Mouse (Mus musculus): Measurements from ENCODE around the gene Rab11fip4.

Gene Rab11fip4

DNA sequence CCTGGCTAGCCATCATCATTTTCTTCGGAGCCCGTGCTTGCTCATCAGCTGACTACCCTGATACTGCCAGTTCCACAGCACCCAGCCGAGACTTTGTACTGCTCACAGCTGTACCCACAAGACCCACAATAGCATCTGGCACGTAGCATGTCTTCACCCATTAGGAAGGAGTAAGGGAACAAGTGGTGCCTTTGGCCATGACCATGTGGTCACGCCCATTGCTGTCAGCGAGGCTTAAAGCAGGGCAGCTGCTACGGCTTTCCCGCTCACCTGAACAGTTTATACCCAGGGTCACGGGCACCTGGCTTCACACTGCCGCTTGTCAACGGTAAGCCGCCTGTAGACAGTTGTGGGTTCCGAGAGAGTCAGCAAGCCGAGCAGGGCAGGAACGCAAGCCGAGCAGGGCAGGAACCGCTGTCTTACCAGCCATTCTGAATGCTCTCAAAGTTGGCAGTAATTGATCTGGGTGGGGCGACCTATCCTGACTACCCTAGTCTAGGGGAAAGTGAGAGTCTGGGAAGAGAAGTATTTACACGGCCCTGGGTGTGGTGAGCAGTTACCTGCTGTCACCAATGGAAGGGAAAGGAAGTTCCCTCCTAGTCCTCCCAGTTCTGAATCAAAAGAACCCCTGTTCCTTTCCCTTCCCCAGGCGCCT is 62.0 kb downstream of the Rab11fip4 start:
- no peak for DNase-seq (ENCODE audit: low read depth, low spot score)

DNA sequence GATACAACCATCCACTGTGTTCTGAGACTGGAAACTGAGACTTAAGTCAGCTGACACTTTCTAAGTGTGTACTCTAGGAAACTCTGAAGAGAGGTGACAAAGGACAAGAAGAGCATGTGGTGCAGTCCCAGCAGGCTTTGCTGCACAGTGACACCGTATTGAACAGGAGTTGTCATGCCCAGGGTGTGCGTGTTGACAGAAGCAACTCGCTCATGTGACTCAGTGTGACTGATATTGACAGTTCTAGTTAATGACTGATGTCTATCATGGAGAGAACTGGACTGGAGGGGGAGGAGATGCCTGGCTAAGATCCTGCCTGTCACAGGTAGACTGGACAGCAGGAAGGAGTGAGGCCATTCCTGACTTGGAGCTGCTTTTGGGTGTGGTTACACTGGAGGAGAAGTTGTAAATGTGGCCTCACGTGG is 63.4 kb downstream of the Rab11fip4 start:
- no peak for DNase-seq (ENCODE audit: low read depth, low spot score)

DNA sequence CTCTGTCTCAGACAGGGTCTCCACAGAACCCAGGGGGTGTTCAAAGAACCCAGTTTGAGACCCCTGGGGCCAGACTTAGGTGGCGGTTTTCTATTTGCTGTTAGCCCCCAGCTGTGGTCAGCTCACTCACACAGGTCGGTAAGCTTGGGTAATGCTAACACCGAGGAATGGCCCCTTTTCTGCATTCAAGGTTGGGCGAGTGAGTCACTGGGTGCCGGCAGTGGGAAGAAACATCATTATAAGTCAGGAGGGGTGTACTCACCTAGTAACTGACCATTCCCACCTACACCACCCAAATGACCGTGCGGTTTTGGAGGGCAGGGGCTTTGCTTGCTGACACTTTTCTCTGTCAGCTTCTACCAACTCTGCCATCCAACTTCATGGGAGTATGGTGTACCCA is 64.6 kb downstream of the Rab11fip4 start:
- DNase-seq (ENCODE audit: low read depth, low spot score) = no peak

DNA sequence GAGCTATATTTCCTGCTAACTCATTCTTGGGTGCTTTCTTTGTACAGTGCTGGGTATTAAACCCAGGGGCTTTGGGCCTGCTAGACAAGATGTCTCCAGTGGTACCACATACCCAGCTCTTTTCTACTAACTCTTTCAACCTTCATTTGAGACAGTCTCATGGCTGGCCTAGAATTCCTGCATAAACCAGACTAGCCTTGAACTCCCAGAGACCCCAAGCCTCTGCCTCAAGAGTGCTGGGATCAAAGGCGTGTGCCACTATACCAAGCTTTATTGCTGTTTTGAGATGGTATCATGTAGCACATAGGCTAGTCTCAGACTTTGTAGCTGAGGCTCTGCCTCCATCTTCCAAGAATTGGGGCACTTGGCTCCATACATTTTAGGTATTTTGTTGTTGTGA is 65.5 kb downstream of the Rab11fip4 start:
- DNase-seq (ENCODE audit: low read depth, low spot score) = no peak

DNA sequence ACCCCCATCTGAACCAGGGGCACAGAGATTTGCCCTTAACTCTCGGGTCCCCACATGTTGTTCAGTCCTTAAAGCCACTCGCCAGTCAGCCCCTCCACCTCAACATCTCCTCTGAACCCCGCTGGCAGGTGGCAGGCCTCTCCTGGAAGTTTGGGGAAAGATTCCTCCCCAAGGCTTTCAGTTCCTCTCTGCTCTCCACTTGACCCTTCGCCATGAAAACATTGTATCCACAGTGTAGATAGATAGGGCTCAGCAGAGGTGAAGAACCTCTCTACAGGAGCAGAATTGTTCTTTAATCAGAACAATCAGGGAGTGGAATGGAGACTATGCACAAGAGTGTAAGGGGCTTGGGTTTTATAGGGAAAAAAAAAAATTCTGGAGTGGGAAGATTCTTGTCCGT is 66.0 kb downstream of the Rab11fip4 start:
- no peak for DNase-seq (ENCODE audit: low read depth, low spot score)

DNA sequence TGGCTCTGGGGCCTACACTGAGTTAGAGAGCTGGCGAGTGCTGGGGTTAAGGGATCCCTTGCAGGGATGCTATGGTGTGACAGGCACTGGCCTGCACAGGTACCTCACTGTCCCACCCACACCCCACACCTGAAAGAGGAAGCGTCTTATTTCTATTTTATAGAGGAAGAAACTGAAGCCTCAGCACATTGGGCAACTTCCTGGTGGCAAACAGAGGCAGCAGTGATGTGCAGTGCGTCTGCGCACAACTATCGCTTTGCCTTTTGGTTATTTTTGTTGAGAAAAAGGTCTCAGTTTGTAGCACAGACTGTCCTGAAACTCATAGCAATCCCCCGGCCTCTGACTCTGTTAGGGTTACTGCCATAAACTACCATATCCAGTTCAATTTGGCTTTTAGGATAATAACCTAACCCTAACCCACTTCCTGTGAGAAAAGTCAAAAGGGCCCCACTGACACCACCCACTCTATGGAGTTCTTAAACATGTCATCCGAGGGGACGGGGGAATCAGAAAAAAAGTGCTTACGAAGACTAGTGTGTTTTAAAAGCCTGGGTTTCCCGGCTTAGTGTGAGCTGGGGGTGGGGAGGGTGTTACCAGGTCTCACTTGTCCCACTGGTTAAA is 67.3 kb downstream of the Rab11fip4 start:
- no peak for DNase-seq (ENCODE audit: low read depth, low spot score)

DNA sequence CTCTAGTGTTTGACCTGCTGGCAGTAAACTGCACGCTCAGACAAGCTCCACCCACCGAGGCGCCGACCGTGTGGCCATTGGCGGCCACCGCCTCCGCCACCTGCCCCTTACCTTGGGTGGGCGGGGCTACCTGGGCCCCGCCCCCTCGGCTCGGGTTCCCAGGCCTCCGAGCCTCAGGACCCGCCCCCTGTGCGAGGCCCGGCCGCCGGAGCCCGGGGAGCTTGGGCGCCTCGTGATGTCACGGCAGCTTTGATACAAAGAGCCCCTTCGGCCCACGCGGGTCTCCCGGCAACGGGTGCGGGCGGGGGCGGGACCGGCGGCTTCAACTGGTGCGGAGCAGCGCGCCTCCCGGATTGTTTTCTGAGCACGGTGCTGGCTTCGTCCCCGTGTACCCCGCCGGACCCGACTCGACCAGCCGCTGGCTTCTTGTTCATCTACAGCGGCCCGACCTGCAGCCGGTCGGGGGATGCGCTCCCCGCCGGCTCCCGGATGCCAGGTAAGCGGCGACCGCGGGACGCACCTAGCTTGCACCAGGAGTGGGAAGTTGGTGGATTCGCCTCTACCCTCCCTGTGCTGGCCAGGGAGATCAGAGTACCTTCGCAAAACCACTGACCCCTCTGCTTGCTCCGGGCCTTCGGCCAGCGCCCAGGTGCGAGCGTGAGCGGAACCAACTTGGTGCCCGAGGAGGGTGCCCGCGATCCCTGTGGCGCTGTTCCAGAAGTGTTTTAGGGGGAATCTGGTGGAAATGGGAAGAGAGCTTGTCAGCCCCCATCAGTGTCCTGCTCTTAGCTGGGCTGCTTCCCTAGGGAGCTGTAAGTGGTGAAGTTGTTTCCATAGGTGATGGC is 69.6 kb downstream of the Rab11fip4 start:
- DNase-seq (ENCODE audit: low read depth, low spot score) = peak; percentile 74

DNA sequence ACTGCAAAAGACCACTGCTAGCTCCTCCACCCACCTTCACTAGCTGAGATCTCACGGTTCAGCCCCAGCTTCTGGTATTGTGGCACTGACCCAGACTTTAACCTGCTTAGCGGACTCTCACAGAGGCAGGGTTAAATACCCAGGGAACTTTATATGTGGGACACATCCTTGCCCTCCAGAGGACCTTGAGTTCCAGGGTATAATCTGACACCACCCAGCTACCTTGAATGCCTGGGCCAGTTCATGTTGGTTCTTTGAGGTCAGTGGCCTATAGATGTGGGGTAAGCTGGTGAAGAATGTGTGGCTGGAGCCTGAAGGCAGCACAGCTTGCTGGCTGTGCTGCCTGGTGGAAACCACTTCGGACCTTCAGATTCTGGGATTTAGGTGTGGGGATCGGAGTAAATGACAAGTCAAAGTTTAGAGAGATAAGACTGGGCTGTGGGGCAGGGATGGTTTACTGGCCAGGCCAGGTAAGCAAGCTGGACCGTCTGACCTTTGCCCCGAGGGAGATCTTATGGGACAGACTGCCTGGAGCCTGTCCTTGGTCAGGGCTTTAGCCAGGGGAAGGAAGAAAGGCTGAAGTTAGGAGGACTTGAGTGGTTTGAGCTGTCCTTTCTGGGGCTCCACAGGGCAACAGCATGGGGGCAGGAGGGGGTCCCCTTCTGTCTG is 71.0 kb downstream of the Rab11fip4 start:
- no peak for DNase-seq (ENCODE audit: low read depth, low spot score)

DNA sequence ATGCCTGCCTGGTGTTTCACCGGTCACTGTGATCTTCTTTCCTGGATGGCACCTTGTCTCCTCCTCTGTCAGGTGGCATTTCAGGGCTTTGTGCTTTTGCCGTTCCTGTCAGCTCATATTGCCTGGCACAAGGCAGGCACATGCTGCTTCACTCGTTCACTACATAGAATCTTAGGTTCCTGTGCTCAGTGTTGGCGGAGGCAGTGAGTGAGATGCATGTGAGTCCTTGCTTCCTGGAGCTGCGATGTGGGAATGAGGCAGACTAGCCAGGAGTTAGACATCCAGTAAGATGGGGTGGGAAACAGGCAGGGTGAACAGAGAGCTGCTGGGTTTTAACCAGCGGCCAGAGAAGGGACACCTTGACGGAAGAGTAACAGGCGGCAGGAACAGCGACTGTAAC is 72.1 kb downstream of the Rab11fip4 start:
- no peak for DNase-seq (ENCODE audit: low read depth, low spot score)

DNA sequence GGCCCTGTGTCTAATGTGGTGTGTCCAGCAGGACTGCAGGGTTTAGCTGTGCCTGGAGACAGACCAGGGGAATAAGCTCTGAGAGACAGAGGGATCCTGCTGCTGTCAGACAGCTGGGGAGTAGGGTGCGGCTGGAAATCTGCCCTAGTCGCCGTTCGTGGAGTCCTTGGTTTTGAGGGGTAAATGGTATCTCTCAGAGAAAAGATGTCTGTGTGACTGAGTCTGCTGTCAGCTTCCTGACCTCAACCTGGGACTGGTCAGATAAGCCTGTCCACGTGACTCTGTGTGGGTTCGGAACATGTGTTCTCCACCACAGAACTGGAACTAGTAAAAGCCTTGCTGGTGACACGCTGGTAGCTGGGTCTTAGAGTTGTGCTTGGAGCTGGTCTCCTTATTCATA is 72.6 kb downstream of the Rab11fip4 start:
- no peak for DNase-seq (ENCODE audit: low read depth, low spot score)

DNA sequence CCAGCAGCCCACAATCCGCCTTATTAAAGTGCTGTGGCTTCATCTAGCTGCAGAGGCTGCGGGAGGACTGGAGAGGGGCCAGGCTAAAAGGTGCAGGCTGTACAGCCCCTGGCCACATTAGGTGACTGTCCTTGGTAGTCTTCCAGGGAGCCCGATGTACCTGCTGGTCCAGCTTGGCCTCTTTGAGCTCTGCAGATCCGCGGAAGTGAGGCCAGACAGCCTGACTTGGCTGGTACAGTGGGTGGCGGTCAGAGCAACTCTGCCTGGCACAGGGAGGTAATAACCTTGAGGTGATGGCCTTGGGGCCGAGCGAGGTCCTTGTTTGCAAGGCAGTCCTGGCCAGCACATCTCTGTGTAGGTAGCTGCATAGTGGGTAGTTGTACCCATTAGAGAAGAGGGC is 75.5 kb downstream of the Rab11fip4 start:
- DNase-seq (ENCODE audit: low read depth, low spot score) = no peak

DNA sequence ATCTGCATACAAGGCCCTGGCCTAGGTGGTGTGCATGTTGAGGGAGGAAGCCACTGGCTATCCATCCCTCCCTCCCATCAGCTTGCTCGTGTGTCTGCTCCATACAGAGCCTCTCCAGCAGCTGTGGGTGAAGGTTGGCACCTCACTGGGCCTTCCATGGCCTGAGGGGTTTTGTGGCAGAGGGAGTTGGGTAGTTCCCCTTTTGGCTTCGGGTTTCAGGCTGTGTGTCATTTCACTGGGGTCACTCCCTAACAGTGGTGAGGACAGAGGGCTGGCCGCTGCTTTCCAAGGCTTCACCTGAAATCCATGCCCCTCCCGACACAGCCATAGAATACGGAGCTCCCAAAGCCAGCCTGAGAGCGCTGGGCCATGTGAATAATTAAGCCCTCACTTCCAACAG is 78.2 kb downstream of the Rab11fip4 start:
- DNase-seq (ENCODE audit: low read depth, low spot score) = no peak

DNA sequence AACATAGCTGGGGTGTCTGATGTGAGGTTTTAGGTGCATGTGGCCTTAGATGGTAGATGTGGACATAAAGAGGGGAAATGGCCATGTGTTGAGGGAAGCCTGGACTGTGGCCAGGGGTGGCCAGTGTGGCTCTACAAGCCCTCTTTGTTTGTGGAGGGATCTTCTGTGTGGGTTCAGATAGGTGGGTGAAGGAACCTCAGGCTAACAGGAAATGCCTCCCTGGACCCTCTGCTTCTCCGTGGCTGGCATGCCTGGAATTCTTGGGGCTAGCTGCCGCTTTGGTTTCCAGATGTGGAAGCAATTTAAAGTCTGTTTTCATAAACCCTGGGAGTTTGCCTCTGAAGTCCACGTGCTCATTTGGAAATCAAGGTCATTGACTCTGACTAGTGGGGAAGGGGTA is 78.9 kb downstream of the Rab11fip4 start:
- DNase-seq (ENCODE audit: low read depth, low spot score) = no peak

DNA sequence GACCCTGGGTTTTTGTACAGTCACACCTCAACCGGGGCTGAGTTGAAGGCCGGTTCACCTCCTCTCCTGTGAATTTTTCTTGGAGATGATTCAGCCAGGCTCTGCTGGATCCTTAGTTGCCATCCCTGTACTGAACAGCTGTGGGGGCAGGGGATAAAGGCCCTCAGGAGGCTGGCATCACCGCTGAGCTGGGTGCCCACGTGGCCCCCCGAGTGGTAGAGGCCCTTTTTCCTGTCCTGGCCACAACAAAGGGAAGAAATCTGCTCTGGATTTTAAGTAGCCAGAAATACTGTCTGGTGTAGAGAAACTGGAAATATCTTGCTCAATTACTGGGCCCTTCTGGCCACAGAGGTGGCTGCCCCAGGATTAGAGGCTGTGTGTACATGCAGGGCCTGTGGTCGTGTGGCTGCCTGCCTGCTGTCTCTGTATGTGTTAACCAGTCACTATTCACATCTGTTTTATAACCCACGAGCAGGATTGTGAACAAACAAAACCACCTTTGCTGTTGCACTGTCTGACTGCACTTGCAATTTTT is 79.5 kb downstream of the Rab11fip4 start:
- DNase-seq (ENCODE audit: low read depth, low spot score) = no peak

DNA sequence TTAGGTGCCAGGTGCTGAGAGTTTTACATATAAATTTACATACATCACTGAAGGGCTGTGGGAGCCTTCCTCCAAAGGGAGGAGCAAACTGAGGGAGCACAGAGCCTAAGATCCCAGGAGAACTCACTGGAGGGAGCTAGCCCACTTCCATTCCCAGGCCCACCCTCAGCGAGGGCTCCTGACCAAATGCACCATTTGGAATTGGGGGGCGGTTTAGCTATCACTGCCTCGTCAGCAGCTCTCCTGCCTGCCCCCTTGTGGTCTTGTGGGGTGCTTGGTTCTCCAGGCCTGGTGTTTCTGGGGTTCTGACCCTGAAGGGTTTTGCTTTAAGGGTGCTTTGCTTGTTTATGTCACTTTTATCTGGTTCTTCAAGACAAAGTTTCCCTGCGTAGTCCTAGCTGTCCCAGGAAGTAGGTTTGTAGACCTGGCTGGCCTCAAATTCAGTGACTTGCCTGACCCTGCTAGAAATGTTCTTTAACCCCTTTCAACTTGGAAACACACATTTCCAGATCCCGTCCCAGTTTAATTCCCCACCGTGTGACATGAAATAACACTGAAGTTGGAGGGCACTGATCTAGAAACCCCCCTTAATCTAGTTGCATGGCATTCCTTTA is 80.8 kb downstream of the Rab11fip4 start:
- no peak for DNase-seq (ENCODE audit: low read depth, low spot score)

DNA sequence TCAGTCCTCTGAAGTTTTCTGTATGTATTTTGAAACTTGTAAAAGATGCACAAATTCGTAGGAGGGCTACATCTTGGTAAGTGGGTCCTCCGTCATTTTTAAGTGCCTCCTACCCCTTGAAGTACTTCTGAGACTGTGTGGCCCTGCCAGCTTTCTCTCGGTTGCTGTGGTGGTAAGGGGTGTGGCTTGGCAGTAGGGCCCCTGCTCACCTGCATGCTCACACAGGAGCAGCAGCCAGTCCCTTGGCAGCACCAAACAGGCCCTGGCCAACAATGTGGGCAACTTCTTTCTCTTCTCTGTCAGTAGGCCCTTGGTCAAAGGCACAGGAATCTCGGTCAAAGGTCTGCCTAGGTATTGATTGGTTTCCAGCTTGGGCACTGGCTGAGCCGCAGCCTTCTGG is 82.1 kb downstream of the Rab11fip4 start:
- DNase-seq (ENCODE audit: low read depth, low spot score) = no peak

DNA sequence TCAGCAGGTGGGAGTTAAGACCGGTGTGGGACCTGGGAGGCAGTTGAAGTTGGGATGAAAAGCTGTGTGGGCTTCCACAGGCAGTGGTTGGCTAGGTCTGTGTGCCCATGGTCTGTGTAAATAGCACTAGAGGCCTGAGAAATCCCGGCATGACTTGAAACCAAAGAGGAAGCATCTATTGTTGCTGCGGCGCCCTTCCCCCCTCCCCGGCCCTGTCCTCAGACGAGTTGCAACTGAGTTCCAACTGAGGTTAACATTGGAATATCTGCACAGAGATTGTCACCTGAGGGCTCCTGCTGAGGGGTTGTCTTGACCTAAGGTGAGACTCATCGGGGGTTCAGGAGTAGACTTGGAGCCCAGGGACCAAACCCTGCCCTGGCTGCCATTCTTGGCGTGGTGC is 82.7 kb downstream of the Rab11fip4 start:
- no peak for DNase-seq (ENCODE audit: low read depth, low spot score)

DNA sequence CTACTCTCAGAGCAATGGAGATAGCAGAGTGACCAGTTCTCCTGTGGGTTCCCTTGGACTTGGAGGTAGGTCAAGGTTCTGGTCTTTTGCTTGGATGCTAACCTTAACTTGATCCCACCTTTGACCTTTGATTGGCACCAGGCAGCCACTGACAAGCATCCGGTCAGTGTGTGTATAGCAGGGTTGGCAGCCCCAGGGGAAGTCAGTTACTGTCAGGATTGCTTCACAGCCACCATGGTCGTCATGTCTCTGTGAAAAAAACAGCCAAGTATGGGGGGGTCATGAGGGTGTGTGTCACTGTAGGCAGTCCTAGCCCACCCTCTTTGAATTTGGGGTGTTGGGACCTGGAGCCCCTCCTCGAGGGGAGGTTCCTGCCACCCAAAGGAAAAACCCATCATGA is 83.2 kb downstream of the Rab11fip4 start:
- DNase-seq (ENCODE audit: low read depth, low spot score) = no peak

DNA sequence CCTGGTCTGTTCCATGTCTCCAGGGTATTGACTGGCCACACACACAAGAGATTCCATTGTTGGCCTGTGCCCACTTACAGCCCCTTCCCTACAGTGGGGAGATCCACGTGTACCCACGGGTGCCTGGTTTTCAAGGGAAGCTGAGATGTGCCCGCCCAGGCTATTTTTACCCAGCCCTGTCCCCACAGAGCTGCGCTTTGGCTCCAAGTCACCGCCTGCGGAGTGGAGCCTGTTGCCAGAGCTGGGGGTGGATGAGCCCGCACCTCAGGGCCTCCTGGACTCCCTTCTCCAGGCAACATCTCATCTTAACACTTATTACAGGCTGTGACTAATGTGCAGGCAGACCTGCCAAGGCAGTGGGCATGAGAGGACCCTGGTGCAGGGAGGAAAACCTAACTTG is 83.6 kb downstream of the Rab11fip4 start:
- no peak for DNase-seq (ENCODE audit: low read depth, low spot score)

DNA sequence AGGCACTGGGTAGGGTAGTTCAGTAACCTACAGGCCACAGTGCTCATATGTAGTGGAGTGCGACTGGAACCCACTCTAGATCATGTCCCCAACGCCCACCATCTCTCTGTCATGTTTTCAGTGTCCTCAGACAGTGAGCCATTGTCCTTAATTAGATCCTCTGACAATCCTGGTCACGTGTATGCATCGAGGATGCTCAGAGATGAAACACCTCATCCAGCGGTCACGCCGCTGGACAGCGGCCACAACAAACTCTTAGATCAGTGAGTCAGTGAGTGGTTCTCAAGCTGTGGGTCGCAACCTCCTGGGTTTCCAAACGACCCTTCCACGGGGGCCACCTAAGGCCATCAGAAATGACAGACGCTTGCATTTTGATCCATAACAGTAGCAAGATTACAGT is 84.3 kb downstream of the Rab11fip4 start:
- DNase-seq (ENCODE audit: low read depth, low spot score) = no peak

DNA sequence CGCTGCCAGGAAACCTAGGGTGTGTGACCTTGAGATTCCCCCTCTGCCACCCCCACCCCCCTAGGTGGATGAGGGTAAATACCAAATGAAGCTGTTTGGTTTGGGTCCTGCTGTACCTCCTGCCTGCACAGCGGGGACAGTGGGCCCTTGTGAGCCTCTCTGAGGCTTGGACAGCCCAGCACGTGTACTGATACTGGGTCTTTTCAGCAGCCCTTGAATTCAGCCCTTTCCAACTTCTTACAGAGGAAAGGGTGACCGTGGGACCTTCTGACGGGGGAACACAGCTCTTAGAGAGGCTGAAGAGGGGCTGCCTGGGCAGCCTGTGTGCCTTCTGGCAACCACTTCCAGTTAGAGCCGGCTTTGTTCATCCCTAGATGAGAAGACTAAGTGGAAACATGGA is 85.0 kb downstream of the Rab11fip4 start:
- DNase-seq (ENCODE audit: low read depth, low spot score) = no peak

All from retina, adult 2 months (tissue).